26 mouse cellular contexts compared by ENCODE assay signal in the genomic region with DNA sequence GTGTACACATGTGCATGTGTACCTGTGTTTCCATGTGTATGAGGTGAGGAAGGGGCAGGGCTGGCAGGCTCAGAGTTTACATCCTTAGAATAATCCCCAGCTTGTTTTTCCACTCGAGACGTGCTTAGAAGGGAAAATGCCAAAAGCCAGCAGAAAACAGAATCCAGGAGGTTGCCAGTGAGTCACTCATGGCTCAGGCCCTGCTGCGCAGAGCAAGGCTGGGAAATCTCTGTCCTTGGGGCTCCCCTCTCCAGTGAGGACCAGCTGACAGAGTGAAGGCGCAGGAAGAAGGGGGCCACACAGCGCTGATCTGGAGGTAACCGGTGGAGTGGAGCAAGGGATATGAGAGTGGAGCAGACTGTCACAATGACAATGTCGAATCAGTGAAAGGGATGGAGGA.
A peak's percentile ranks its signal among the peaks of the same experiment; 100 is the strongest.
DNase-seq lines count a peak whose midpoint lies in the region; ATAC-seq and TF ChIP-seq lines count a peak whose summit lies in the region.
"Had no signal": no experiment of that assay in that cellular context is flagged by ENCODE, and none has a peak within 500 bp of the region (broad histone marks: within the 10 kb centered on the region; RNA-seq: fewer than 3 reads in every experiment).

No protein-coding gene starts in this region.

- 0 out of 2 replicates have a peak overlapping the region, but pooled peaks have one; percentile 26 for H3K27ac ChIP-seq in midbrain, postnatal 0 days (ENCODE audit: low read depth, low read length)
- H3K27ac ChIP-seq in midbrain, embryonic 14.5 days (replicated peaks; ENCODE audit: low read depth, low read length): no peak overlapping the region
- H3K27ac ChIP-seq: embryonic facial prominence, embryonic 15.5 days; gastrocnemius, adult 2 months; heart, embryonic 10.5 days; hindbrain, embryonic 15.5 days; kidney, embryonic 15.5 days; limb, embryonic 12.5 days; midbrain, embryonic 12.5 days had no signal

- no peak overlapping the region for H3K4me3 ChIP-seq in midbrain, postnatal 0 days (ENCODE audit: low read depth, low read length)
- no peak overlapping the region for H3K4me3 ChIP-seq in midbrain, embryonic 14.5 days (replicated peaks; ENCODE audit: low read depth, low read length)
- H3K4me3 ChIP-seq: embryonic facial prominence, embryonic 15.5 days; gastrocnemius, adult 2 months; heart, embryonic 10.5 days; hindbrain, embryonic 15.5 days; kidney, embryonic 15.5 days; limb, embryonic 12.5 days; midbrain, embryonic 12.5 days had no signal

- H3K9ac ChIP-seq in midbrain, postnatal 0 days (replicated peaks; ENCODE audit: low read length, poor library complexity, severe bottlenecking): no peak overlapping the region
- no peak overlapping the region for H3K9ac ChIP-seq in midbrain, embryonic 14.5 days (replicated peaks; ENCODE audit: low read length)
- H3K9ac ChIP-seq: embryonic facial prominence, embryonic 15.5 days; hindbrain, embryonic 15.5 days; kidney, embryonic 15.5 days; limb, embryonic 12.5 days; liver, postnatal 0 days; midbrain, embryonic 12.5 days had no signal

- WGBS in midbrain, postnatal 0 days: 47% methylated on average over 7 of the region's 7 CpGs
- WGBS in midbrain, embryonic 14.5 days: 41% methylated on average over 7 of the region's 7 CpGs

- no peaks in the 10 kb centered on the region for H3K9me3 ChIP-seq in midbrain, postnatal 0 days (ENCODE audit: low read length)
- H3K9me3 ChIP-seq in midbrain, embryonic 14.5 days (ENCODE audit: control insufficient read depth, low read length): no peaks in the 10 kb centered on the region
- H3K9me3 ChIP-seq: embryonic facial prominence, embryonic 15.5 days; heart, embryonic 10.5 days; hindbrain, embryonic 15.5 days; kidney, embryonic 15.5 days; limb, embryonic 12.5 days; midbrain, embryonic 12.5 days had no signal

- ATAC-seq in midbrain, postnatal 0 days (ENCODE audit: low FRiP score): no peak
- ATAC-seq in midbrain, embryonic 14.5 days (ENCODE audit: low FRiP score, low TSS enrichment): no peak
- ATAC-seq: intestine, postnatal 0 days; liver, postnatal 0 days; lung, postnatal 0 days had no signal

- H3K4me2 ChIP-seq in midbrain, postnatal 0 days (ENCODE audit: low read depth, low read length, poor library complexity, severe bottlenecking): no peak overlapping the region
- no peak overlapping the region for H3K4me2 ChIP-seq in midbrain, embryonic 14.5 days (ENCODE audit: low read length)
- H3K4me2 ChIP-seq: embryonic facial prominence, embryonic 15.5 days; hindbrain, embryonic 15.5 days; kidney, embryonic 15.5 days; limb, embryonic 12.5 days; liver, embryonic 11.5 days; midbrain, embryonic 12.5 days had no signal

- H3K36me3 ChIP-seq in midbrain, postnatal 0 days (ENCODE audit: insufficient read depth, low read length): no peaks in the 10 kb centered on the region
- H3K36me3 ChIP-seq in midbrain, embryonic 14.5 days (ENCODE audit: control insufficient read depth, insufficient read depth, low read length): no peaks in the 10 kb centered on the region
- H3K36me3 ChIP-seq: embryonic facial prominence, embryonic 15.5 days; heart, embryonic 10.5 days; hindbrain, embryonic 15.5 days; kidney, embryonic 15.5 days; limb, embryonic 12.5 days; midbrain, embryonic 12.5 days had no signal

- H3K4me1 ChIP-seq in midbrain, postnatal 0 days (ENCODE audit: insufficient read depth, low read length): peaks cover 19% of the 10 kb centered on the region
- H3K4me1 ChIP-seq in midbrain, embryonic 14.5 days (ENCODE audit: control insufficient read depth, insufficient read depth, low read length): peaks cover 21% of the 10 kb centered on the region

- peak; percentile 51 to 54 for DNase-seq in cerebellum, postnatal 25 days
- DNase-seq in cerebellum, postnatal 4 days (ENCODE audit: low spot score in 2 of 2): no peak
- DNase-seq in midbrain, postnatal 0 days (ENCODE audit: low spot score): no peak
- DNase-seq in midbrain, embryonic 14.5 days: no peak
- peak; percentile 36 for DNase-seq in adrenal gland, postnatal 25 days
- no peak for DNase-seq in MN1 (ENCODE audit: low spot score)
- no peak for DNase-seq in urinary bladder, adult 18-20 months (ENCODE audit: low spot score in 2 of 2)
- no peak for DNase-seq in adipocyte (ENCODE audit: low spot score)
- DNase-seq: B cell, adult 2 months; cerebellum, adult 11-12 months; gastrocnemius, adult 2 months; heart, postnatal 4 days; kidney, postnatal 36 days; liver, postnatal 0 days; right cerebral cortex, adult 18-20 months; right cerebral cortex, postnatal 4 days; thymus, postnatal 14 days had no signal

- H3K27me3 ChIP-seq in midbrain, postnatal 0 days (ENCODE audit: insufficient read depth, low read length): no peaks in the 10 kb centered on the region
- H3K27me3 ChIP-seq in midbrain, embryonic 14.5 days (ENCODE audit: control insufficient read depth, insufficient read depth, low read length): no peaks in the 10 kb centered on the region
- H3K27me3 ChIP-seq: embryonic facial prominence, embryonic 15.5 days; hindbrain, embryonic 15.5 days; midbrain, embryonic 12.5 days had no signal

- TF ChIP-seq CTCF in midbrain, postnatal 0 days (IDR thresholded peaks at IDR 0.05): no peak

Comparison
In these comparisons a context has a peak if more than half of its experiments do, and no peak if none do; other contexts are left out.
1. DNase-seq: peak in cerebellum, postnatal 25 days (2 of 2) and adrenal gland, postnatal 25 days (single experiment); none in cerebellum, postnatal 4 days (0 of 2), midbrain, postnatal 0 days (single experiment), midbrain, embryonic 14.5 days (single experiment), MN1 (single experiment), urinary bladder, adult 18-20 months (0 of 2) and adipocyte (single experiment).